Mouse (Mus musculus): ENCODE measurements around the gene Scgb1b19. TPM values are rescaled to one million over a fixed set of nuclear protein-coding genes. Genes with fewer than 3 reads are reported as not detected.
"Not testable (repeated sequence)": the region's sequence is repeated elsewhere in the genome, so short reads cannot be mapped to it uniquely, and the experiment has no call there.

Scgb1b19 gene
- not detected in 2 replicates for polyA plus RNA-seq (2014; fragmentation: Nextera tagmentation; extraction: Ambion mirVana)

DNA sequence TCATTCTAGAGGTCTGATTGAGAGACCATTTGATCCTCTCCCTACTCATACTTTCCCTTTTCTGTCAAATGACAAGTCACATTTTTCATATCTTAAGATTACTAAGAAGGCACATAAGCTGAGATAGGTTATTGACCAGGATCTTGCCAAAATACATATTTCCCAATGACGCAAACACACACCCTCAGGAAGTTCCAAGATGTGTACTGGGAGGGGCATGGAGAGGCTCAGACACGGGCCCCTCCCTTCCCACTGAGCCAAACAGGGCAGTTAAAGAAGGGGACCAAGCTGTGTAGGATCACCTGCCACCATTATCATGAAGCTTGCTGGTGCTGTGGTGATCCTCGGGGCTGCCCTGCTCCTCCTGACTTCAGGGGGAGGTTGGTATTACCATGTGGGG lies at the start of gene Scgb1b19:
Gene Scgb1b19 (plus strand): TSS at position 301 of the 400 bp plus-strand sequence.
- not testable (repeated sequence) for H3K27me3 ChIP-seq (ENCODE audit: control insufficient read depth, insufficient read depth, low read length); H3K4me3 ChIP-seq (ENCODE audit: control insufficient read depth in 1 of 2, insufficient read depth in 1 of 2, low read depth in 1 of 2, low read length in 2 of 2); H3K9me3 ChIP-seq (ENCODE audit: control insufficient read depth, low read length); H3K36me3 ChIP-seq (ENCODE audit: control insufficient read depth, insufficient read depth, low read length); H3K4me2 ChIP-seq (ENCODE audit: low read length); H3K27ac ChIP-seq (replicated peaks in 1 of 2; ENCODE audit: control insufficient read depth in 1 of 2, insufficient read depth in 1 of 2, low read depth in 2 of 2, low read length in 2 of 2); H3K4me1 ChIP-seq (ENCODE audit: control insufficient read depth in 2 of 2, insufficient read depth in 2 of 2, low read length in 2 of 2); H3K9ac ChIP-seq (ENCODE audit: low read length); ATAC-seq (ENCODE audit: insufficient number of reproducible peaks, insufficient read depth, low FRiP score, low read depth)
- 71% methylated on average over 2 of the region's 3 CpGs for WGBS

DNA sequence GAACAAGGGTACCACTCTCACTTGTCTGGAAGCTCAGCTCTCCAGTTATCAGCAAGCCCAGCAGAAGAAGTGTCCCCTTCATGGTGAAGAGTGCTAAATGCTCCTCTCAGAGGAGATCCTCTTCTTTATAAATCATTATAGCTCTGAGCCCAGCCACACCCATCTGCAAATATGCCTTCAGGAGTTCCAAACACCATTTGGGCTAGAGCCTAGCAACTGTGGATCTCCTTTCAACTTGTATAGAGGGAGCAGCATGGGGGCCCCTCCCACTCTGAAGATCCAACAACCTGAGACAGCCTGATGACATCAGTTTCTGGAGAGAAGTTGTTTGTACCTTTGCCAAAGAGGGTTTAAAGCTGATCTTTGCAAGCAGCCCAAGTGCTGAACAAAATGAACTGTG lies 6.9 kb upstream of the Scgb1b19 start, which contains the start of gene Scgb2b19:
Gene Scgb2b19 (minus strand): TSS at position 101 of the 400 bp plus-strand sequence.
- not testable (repeated sequence) for H3K27me3 ChIP-seq (ENCODE audit: control insufficient read depth, insufficient read depth, low read length); H3K4me2 ChIP-seq (ENCODE audit: low read length); H3K36me3 ChIP-seq (ENCODE audit: control insufficient read depth, insufficient read depth, low read length); ATAC-seq (ENCODE audit: insufficient number of reproducible peaks, insufficient read depth, low FRiP score, low read depth); H3K9ac ChIP-seq (ENCODE audit: low read length); H3K4me1 ChIP-seq (ENCODE audit: control insufficient read depth in 2 of 2, insufficient read depth in 2 of 2, low read length in 2 of 2); H3K27ac ChIP-seq (replicated peaks in 1 of 2; ENCODE audit: control insufficient read depth in 1 of 2, insufficient read depth in 1 of 2, low read depth in 2 of 2, low read length in 2 of 2); H3K4me3 ChIP-seq (ENCODE audit: control insufficient read depth in 1 of 2, insufficient read depth in 1 of 2, low read depth in 1 of 2, low read length in 2 of 2); H3K9me3 ChIP-seq (ENCODE audit: control insufficient read depth, low read length)

Other genes with a start within 250 kb of the Scgb1b19 start
- gene Scgb2b17, start 230.7 kb upstream of the Scgb1b19 start, polyA plus RNA-seq (2014; fragmentation: Nextera tagmentation; extraction: Ambion mirVana): not detected in 2 replicates
- not detected in 2 replicates for gene Scgb1b17, start 223.8 kb upstream of the Scgb1b19 start, polyA plus RNA-seq (2014; fragmentation: Nextera tagmentation; extraction: Ambion mirVana)
- gene Scgb2b18, start 113.4 kb upstream of the Scgb1b19 start, polyA plus RNA-seq (2014; fragmentation: Nextera tagmentation; extraction: Ambion mirVana): not detected in 2 replicates
- gene Scgb1b18, start 101.7 kb upstream of the Scgb1b19 start, polyA plus RNA-seq (2014; fragmentation: Nextera tagmentation; extraction: Ambion mirVana): not detected in 2 replicates
- gene Scgb2b19, start 7.0 kb upstream of the Scgb1b19 start, polyA plus RNA-seq (2014; fragmentation: Nextera tagmentation; extraction: Ambion mirVana): not detected in 2 replicates
- gene Scgb2b20, start 79.0 kb downstream of the Scgb1b19 start, polyA plus RNA-seq (2014; fragmentation: Nextera tagmentation; extraction: Ambion mirVana): not detected in 2 replicates
- not detected in 2 replicates for gene Scgb1b20, start 85.9 kb downstream of the Scgb1b19 start, polyA plus RNA-seq (2014; fragmentation: Nextera tagmentation; extraction: Ambion mirVana)
- not detected in 2 replicates for gene Scgb2b21, start 233.2 kb downstream of the Scgb1b19 start, polyA plus RNA-seq (2014; fragmentation: Nextera tagmentation; extraction: Ambion mirVana)

Measured in heart, embryonic 14.5 days (tissue).